ENCODE assay signal across 9 mouse cellular contexts in genomic region chr2:13290661-13291060, GRCm38 (mm10). TPM values are rescaled to one million over a fixed set of nuclear protein-coding genes. Genes with fewer than 3 reads are reported as not detected.
DNase-seq lines count a peak whose midpoint lies in the region; ATAC-seq and TF ChIP-seq lines count a peak whose summit lies in the region.
"Had no signal": no experiment of that assay in that cellular context is flagged by ENCODE, and none has a peak within 500 bp of the region (broad histone marks: within the 10 kb centered on the region; RNA-seq: fewer than 3 reads in every experiment).

No protein-coding gene starts in this region.

- no peaks in the 10 kb centered on the region for H3K4me1 ChIP-seq in kidney, postnatal 0 days (replicated peaks; ENCODE audit: insufficient read depth, low read length)
- no peaks in the 10 kb centered on the region for H3K4me1 ChIP-seq in MEL (ENCODE audit: control insufficient read depth in 1 of 2, insufficient read depth in 2 of 2, low read length in 2 of 2)
- no peaks in the 10 kb centered on the region for H3K4me1 ChIP-seq in embryonic facial prominence, embryonic 14.5 days (ENCODE audit: control insufficient read depth, insufficient read depth, low read length)
- no peaks in the 10 kb centered on the region; the same call in 1 of the 2 replicates for H3K4me1 ChIP-seq in midbrain, embryonic 12.5 days
- no peaks in the 10 kb centered on the region for H3K4me1 ChIP-seq in kidney, embryonic 14.5 days (ENCODE audit: control insufficient read depth, insufficient read depth, low read length)

- no peaks in the 10 kb centered on the region for H3K27me3 ChIP-seq in kidney, postnatal 0 days (ENCODE audit: insufficient read depth, low read length)
- 0 out of 4 replicates have a peak, but pooled peaks cover 0 to 2% of the 10 kb centered on the region in 2 experiments for H3K27me3 ChIP-seq in MEL (ENCODE audit: control insufficient read depth in 1 of 2, insufficient read depth in 2 of 2, low read length in 2 of 2)
- no peaks in the 10 kb centered on the region for H3K27me3 ChIP-seq in embryonic facial prominence, embryonic 14.5 days (replicated peaks; ENCODE audit: control insufficient read depth, insufficient read depth, low read length)
- no peaks in the 10 kb centered on the region for H3K27me3 ChIP-seq in midbrain, embryonic 12.5 days
- H3K27me3 ChIP-seq in kidney, embryonic 14.5 days (ENCODE audit: control insufficient read depth, insufficient read depth, low read length): no peaks in the 10 kb centered on the region
- H3K27me3 ChIP-seq: limb, embryonic 13.5 days had no signal

- no peak for TF ChIP-seq EP300 in MEL (IDR thresholded peaks at IDR 0.05; ENCODE audit: low read depth in 1 of 2, low read length in 2 of 2)

- no peak for ATAC-seq in kidney, postnatal 0 days (replicated peaks; ENCODE audit: low FRiP score, low read depth)
- no peak for ATAC-seq in embryonic facial prominence, embryonic 14.5 days (ENCODE audit: low read depth)
- ATAC-seq in midbrain, embryonic 12.5 days (ENCODE audit: low FRiP score, low read depth): peak; percentile 45; the same call in 1 of the 2 replicates
- ATAC-seq in kidney, embryonic 14.5 days (ENCODE audit: low FRiP score, low TSS enrichment): no peak; the same call in 1 of the 2 replicates

- peak; percentile 86 for DNase-seq in kidney, postnatal 0 days (ENCODE audit: low spot score)
- no peak for DNase-seq in kidney, postnatal 10 days
- DNase-seq in MEL (ENCODE audit: low read depth, low spot score): peak; percentile 67
- DNase-seq in embryonic facial prominence, embryonic 14.5 days (ENCODE audit: low spot score): peak; percentile 86
- no peak for DNase-seq in spleen, postnatal 4 days (ENCODE audit: low spot score in 2 of 2)
- DNase-seq in cerebellum, adult 18-20 months: no peak

- no peak overlapping the region for H3K27ac ChIP-seq in kidney, postnatal 0 days
- no peak overlapping the region for H3K27ac ChIP-seq in MEL (ENCODE audit: control insufficient read depth, low read depth, low read length)
- no peak overlapping the region for H3K27ac ChIP-seq in embryonic facial prominence, embryonic 14.5 days (replicated peaks; ENCODE audit: low read depth, low read length)
- no peak overlapping the region for H3K27ac ChIP-seq in midbrain, embryonic 12.5 days (replicated peaks)
- H3K27ac ChIP-seq in kidney, embryonic 14.5 days (ENCODE audit: low read depth, low read length): no peak overlapping the region
- H3K27ac ChIP-seq: limb, embryonic 13.5 days had no signal

- H3K4me3 ChIP-seq in kidney, postnatal 0 days (replicated peaks; ENCODE audit: low read depth, low read length): no peak overlapping the region
- no peak overlapping the region for H3K4me3 ChIP-seq in MEL (ENCODE audit: control insufficient read depth in 1 of 2, insufficient read depth in 1 of 2, low read depth in 2 of 2, low read length in 2 of 2)
- H3K4me3 ChIP-seq in embryonic facial prominence, embryonic 14.5 days (ENCODE audit: low read depth, low read length): no peak overlapping the region
- H3K4me3 ChIP-seq in midbrain, embryonic 12.5 days: no peak overlapping the region
- no peak overlapping the region for H3K4me3 ChIP-seq in kidney, embryonic 14.5 days (ENCODE audit: low read length)
- H3K4me3 ChIP-seq: limb, embryonic 13.5 days had no signal

- WGBS in kidney, postnatal 0 days: 0% methylated on average over 1 of the region's 1 CpGs
- WGBS in embryonic facial prominence, embryonic 14.5 days: 0% methylated on average over 1 of the region's 1 CpGs
- WGBS in midbrain, embryonic 12.5 days: 5% methylated on average over 1 of the region's 1 CpGs
- WGBS in kidney, embryonic 14.5 days: 0% methylated on average over 1 of the region's 1 CpGs

- no peak overlapping the region for H3K9ac ChIP-seq in kidney, postnatal 0 days (ENCODE audit: low read depth, low read length)
- no peak overlapping the region for H3K9ac ChIP-seq in MEL (ENCODE audit: control insufficient read depth, low read depth, low read length, poor library complexity, severe bottlenecking)
- H3K9ac ChIP-seq in embryonic facial prominence, embryonic 14.5 days (ENCODE audit: low read depth, low read length): no peak overlapping the region
- no peak overlapping the region for H3K9ac ChIP-seq in midbrain, embryonic 12.5 days (replicated peaks)
- H3K9ac ChIP-seq in kidney, embryonic 14.5 days (ENCODE audit: low read depth, low read length): no peak overlapping the region
- H3K9ac ChIP-seq: limb, embryonic 13.5 days had no signal

- no peak overlapping the region for H3K4me2 ChIP-seq in kidney, postnatal 0 days (ENCODE audit: low read length)
- H3K4me2 ChIP-seq in embryonic facial prominence, embryonic 14.5 days (ENCODE audit: low read depth, low read length): no peak overlapping the region
- no peak overlapping the region for H3K4me2 ChIP-seq in midbrain, embryonic 12.5 days (replicated peaks)
- H3K4me2 ChIP-seq in kidney, embryonic 14.5 days (replicated peaks; ENCODE audit: low read depth, low read length): no peak overlapping the region
- H3K4me2 ChIP-seq: limb, embryonic 13.5 days had no signal

- no peak for TF ChIP-seq POLR2A in MEL (IDR thresholded peaks at IDR 0.05; ENCODE audit: control insufficient read depth in 1 of 2, insufficient read depth in 1 of 2, low read depth in 1 of 2, low read length in 2 of 2, poor library complexity in 1 of 2)

- no peaks in the 10 kb centered on the region for H3K9me3 ChIP-seq in kidney, postnatal 0 days (replicated peaks; ENCODE audit: low read length)
- H3K9me3 ChIP-seq in MEL (replicated peaks; ENCODE audit: insufficient read depth, low read length): no peaks in the 10 kb centered on the region
- no peaks in the 10 kb centered on the region for H3K9me3 ChIP-seq in embryonic facial prominence, embryonic 14.5 days (ENCODE audit: control insufficient read depth, low read length)
- no peaks in the 10 kb centered on the region for H3K9me3 ChIP-seq in midbrain, embryonic 12.5 days
- H3K9me3 ChIP-seq in kidney, embryonic 14.5 days (ENCODE audit: control insufficient read depth, low read length): no peaks in the 10 kb centered on the region
- H3K9me3 ChIP-seq: limb, embryonic 13.5 days had no signal

- TF ChIP-seq RAD21 in MEL (IDR thresholded peaks at IDR 0.05; ENCODE audit: low read depth, low read length): peak; percentile 96

- no peaks in the 10 kb centered on the region for H3K36me3 ChIP-seq in kidney, postnatal 0 days (ENCODE audit: insufficient read depth, low read length)
- H3K36me3 ChIP-seq in MEL (ENCODE audit: control insufficient read depth in 1 of 2, insufficient read depth in 2 of 2, low read length in 2 of 2): no peaks in the 10 kb centered on the region
- H3K36me3 ChIP-seq in embryonic facial prominence, embryonic 14.5 days (ENCODE audit: control insufficient read depth, insufficient read depth, low read length): no peaks in the 10 kb centered on the region
- no peaks in the 10 kb centered on the region for H3K36me3 ChIP-seq in midbrain, embryonic 12.5 days
- H3K36me3 ChIP-seq in kidney, embryonic 14.5 days (ENCODE audit: control insufficient read depth, insufficient read depth, low read length): no peaks in the 10 kb centered on the region
- H3K36me3 ChIP-seq: limb, embryonic 13.5 days had no signal

- H3K79me2 ChIP-seq in MEL (ENCODE audit: control insufficient read depth, insufficient read depth, low read length, poor library complexity): no peaks in the 10 kb centered on the region

- peak; percentile 80 for TF ChIP-seq CTCF in kidney, postnatal 0 days (IDR thresholded peaks at IDR 0.05; ENCODE audit: low read depth)
- TF ChIP-seq CTCF in MEL (IDR thresholded peaks at IDR 0.05 in 2 of 3, conservative IDR thresholded peaks at IDR 0.05 in 1 of 3; ENCODE audit: control insufficient read depth in 1 of 3, insufficient read depth in 1 of 3, low read depth in 2 of 3, low read length in 3 of 3, poor library complexity in 1 of 3, severe bottlenecking in 1 of 3): peak; percentile 5 to 78 (median 35); a peak in 3 of 6 replicates

TF ChIP-seq in MEL, 35 proteins besides CTCF, POLR2A, EP300 and RAD21:
- TF ChIP-seq KAT2A (conservative IDR thresholded peaks at IDR 0.05; ENCODE audit: low read depth, low read length) (no peak), SIN3A (IDR thresholded peaks at IDR 0.05; ENCODE audit: low read length) (no peak), NRF1 (IDR thresholded peaks at IDR 0.05; ENCODE audit: insufficient read depth, low read depth, low read length, poor library complexity, severe bottlenecking) (no peak), MYC (IDR thresholded peaks at IDR 0.05; ENCODE audit: low read depth, low read length) (0 out of 2 replicates have a peak, but pooled peaks have one; percentile 22), ZC3H11A (IDR thresholded peaks at IDR 0.05; ENCODE audit: low read depth, low read length) (peak; percentile 89), SMC3 (IDR thresholded peaks at IDR 0.05; ENCODE audit: low read depth, low read length) (peak; percentile 95), USF1 (IDR thresholded peaks at IDR 0.05; ENCODE audit: low read depth, low read length) (no peak), E2F4 (IDR thresholded peaks at IDR 0.05; ENCODE audit: borderline replicate concordance, low read depth, low read length) (no peak), UBTF (IDR thresholded peaks at IDR 0.05; ENCODE audit: borderline replicate concordance, insufficient read depth, low read depth, low read length) (no peak)

RNA-seq across cellular contexts. Expression of gene Rsu1, which starts 19.4 kb away (rescaled TPM):
- polyA plus RNA-seq in kidney, postnatal 0 days (2015; fragmentation: Nextera tagmentation; extraction: Ambion mirVana): 151 and 164 TPM in 2 replicates
- total RNA-seq in MEL (2012; rRNA removed): 52.4 and 58.1 TPM in 2 replicates
- polyA plus RNA-seq in MEL (2012; ENCODE audit: insufficient read depth in 1 of 2, insufficient read length in 2 of 2, low read depth in 1 of 2, low replicate concordance in 2 of 2, missing spikeins in 1 of 2): 10 to 100 TPM in 1 of 2 experiments, not detected in 1; 81.9 TPM
- polyA plus RNA-seq in embryonic facial prominence, embryonic 14.5 days (2014; fragmentation: Nextera tagmentation; extraction: Ambion mirVana): 139 and 140 TPM in 2 replicates
- 64.1 and 74.4 TPM in 2 replicates for polyA plus RNA-seq in midbrain, embryonic 12.5 days (2016; fragmentation: Nextera tagmentation; extraction: Ambion mirVana)
- polyA plus RNA-seq in kidney, embryonic 14.5 days (2014; fragmentation: Nextera tagmentation; extraction: Ambion mirVana): 113 and 119 TPM in 2 replicates

Comparison
In these comparisons a context has a peak if more than half of its experiments do, and no peak if none do; other contexts are left out.
1. DNase-seq: peak in kidney, postnatal 0 days (single experiment), MEL (single experiment) and embryonic facial prominence, embryonic 14.5 days (single experiment); none in kidney, postnatal 10 days (single experiment), spleen, postnatal 4 days (0 of 2) and cerebellum, adult 18-20 months (0 of 2).